Mouse (Mus musculus): ENCODE results near the gene Fam3b. TPM values are rescaled to one million over a fixed set of nuclear protein-coding genes. Genes with fewer than 3 reads are reported as not detected.

Gene Fam3b
- polyA plus RNA-seq, 1 experiment, result 0.41 TPM

- H3K4me1 ChIP-seq (ENCODE audit: control insufficient read depth, insufficient read depth, low read length), result no peaks in the 10 kb centered on the region
- TF ChIP-seq CTCF (IDR thresholded peaks at IDR 0.05; ENCODE audit: insufficient read depth, low read length), result 0 out of 2 replicates have a peak, but pooled peaks have one; percentile 9
- TF ChIP-seq POLR2A (IDR thresholded peaks at IDR 0.05; ENCODE audit: borderline replicate concordance, extremely low read depth, low read depth, low read length), result no peak
- DNase-seq, result no peak
- WGBS, result 14% methylated on average over 1 of the region's 1 CpGs
- no peak overlapping the region for H3K4me3 ChIP-seq (replicated peaks; ENCODE audit: extremely low read depth, low read depth, low read length)
These were observed 8.4 kb upstream of the Fam3b start for GRCm38 (mm10) chr16:97523024-97523423.

- 83% methylated on average over 6 of the region's 6 CpGs for WGBS
- DNase-seq, result no peak
- no peak for TF ChIP-seq CTCF (IDR thresholded peaks at IDR 0.05; ENCODE audit: insufficient read depth, low read length)
- no peak for TF ChIP-seq POLR2A (IDR thresholded peaks at IDR 0.05; ENCODE audit: borderline replicate concordance, extremely low read depth, low read depth, low read length)
- no peaks in the 10 kb centered on the region; the same call in 1 of the 2 replicates for H3K4me1 ChIP-seq (ENCODE audit: control insufficient read depth, insufficient read depth, low read length)
- H3K4me3 ChIP-seq (replicated peaks; ENCODE audit: extremely low read depth, low read depth, low read length), result no peak overlapping the region
These were observed 7.4 kb upstream of the Fam3b start for GRCm38 (mm10) chr16:97521983-97522382.

DNA sequence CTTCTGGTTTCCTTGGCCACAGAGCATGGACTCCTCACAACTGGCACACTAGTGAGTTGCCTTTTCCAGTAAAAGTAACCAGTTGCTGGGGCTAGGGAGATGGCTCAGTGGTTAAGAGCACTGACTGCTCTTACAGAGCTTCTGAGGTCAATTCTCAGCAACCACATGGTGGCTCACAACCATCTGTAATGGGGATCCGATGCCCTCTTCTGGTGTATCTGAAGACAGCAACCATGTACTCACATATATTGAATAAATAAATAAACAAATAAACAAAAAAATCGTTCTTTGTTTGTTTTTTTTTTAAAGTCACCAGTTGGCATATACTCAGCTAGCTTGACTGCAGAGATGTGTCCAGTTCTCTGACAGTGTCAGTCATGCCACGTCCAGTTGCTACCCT is 1.7 kb upstream of the Fam3b start:
- WGBS, result 76% methylated on average over 3 of the region's 3 CpGs
- peaks cover 6% of the 10 kb centered on the region; the same call in 1 of the 2 replicates for H3K4me1 ChIP-seq (ENCODE audit: control insufficient read depth, insufficient read depth, low read length)

GRCm38 (mm10) chr16:97512347-97512751 is 2.3 kb downstream of the Fam3b start:
- Histone ChIP-seq H3K4me1 (ENCODE audit: control insufficient read depth, insufficient read depth, low read length) (peaks cover 6% of the 10 kb centered on the region; the same call in 1 of the 2 replicates), H3K4me3 (replicated peaks; ENCODE audit: extremely low read depth, low read depth, low read length) (no peak overlapping the region)
- DNase-seq, result no peak
- WGBS, result 95% methylated on average over 12 of the region's 12 CpGs
- TF ChIP-seq POLR2A (IDR thresholded peaks at IDR 0.05; ENCODE audit: borderline replicate concordance, extremely low read depth, low read depth, low read length), result no peak
- TF ChIP-seq CTCF (IDR thresholded peaks at IDR 0.05; ENCODE audit: insufficient read depth, low read length), result no peak

More for the DNA sequence above, 1.7 kb upstream of the Fam3b start:
- TF ChIP-seq POLR2A (IDR thresholded peaks at IDR 0.05; ENCODE audit: borderline replicate concordance, extremely low read depth, low read depth, low read length), result no peak
- no peak for TF ChIP-seq CTCF (IDR thresholded peaks at IDR 0.05; ENCODE audit: insufficient read depth, low read length)
- no peak for DNase-seq
- no peak overlapping the region for H3K4me3 ChIP-seq (replicated peaks; ENCODE audit: extremely low read depth, low read depth, low read length)

- no peak overlapping the region for H3K4me3 ChIP-seq (replicated peaks; ENCODE audit: extremely low read depth, low read depth, low read length)
- peaks cover 6% of the 10 kb centered on the region; the same call in 1 of the 2 replicates for H3K4me1 ChIP-seq (ENCODE audit: control insufficient read depth, insufficient read depth, low read length)
- DNase-seq, result no peak
- TF ChIP-seq POLR2A (IDR thresholded peaks at IDR 0.05; ENCODE audit: borderline replicate concordance, extremely low read depth, low read depth, low read length) (no peak), CTCF (IDR thresholded peaks at IDR 0.05; ENCODE audit: insufficient read depth, low read length) (no peak)
These were observed 3.1 kb downstream of the Fam3b start for GRCm38 (mm10) chr16:97511495-97511894.

GRCm38 (mm10) chr16:97510849-97511248 is 3.8 kb downstream of the Fam3b start:
- Histone ChIP-seq H3K4me1 (ENCODE audit: control insufficient read depth, insufficient read depth, low read length) (peaks cover 6% of the 10 kb centered on the region; the same call in 1 of the 2 replicates), H3K4me3 (replicated peaks; ENCODE audit: extremely low read depth, low read depth, low read length) (no peak overlapping the region)
- no peak for DNase-seq
- WGBS, result 24% methylated on average over 5 of the region's 5 CpGs
- TF ChIP-seq CTCF (IDR thresholded peaks at IDR 0.05; ENCODE audit: insufficient read depth, low read length) (no peak), POLR2A (IDR thresholded peaks at IDR 0.05; ENCODE audit: borderline replicate concordance, extremely low read depth, low read depth, low read length) (no peak)

- no peak for DNase-seq
- TF ChIP-seq POLR2A (IDR thresholded peaks at IDR 0.05; ENCODE audit: borderline replicate concordance, extremely low read depth, low read depth, low read length) (no peak), CTCF (IDR thresholded peaks at IDR 0.05; ENCODE audit: insufficient read depth, low read length) (no peak)
- H3K4me3 ChIP-seq (replicated peaks; ENCODE audit: extremely low read depth, low read depth, low read length), result no peak overlapping the region
- H3K4me1 ChIP-seq (ENCODE audit: control insufficient read depth, insufficient read depth, low read length), result peaks cover 6% of the 10 kb centered on the region; the same call in 1 of the 2 replicates
These were observed 6.8 kb downstream of the Fam3b start for GRCm38 (mm10) chr16:97507783-97508182.

GRCm38 (mm10) chr16:97504793-97505192 is 9.8 kb downstream of the Fam3b start:
- no peak for DNase-seq
- H3K4me1 ChIP-seq (ENCODE audit: control insufficient read depth, insufficient read depth, low read length), result no peaks in the 10 kb centered on the region
- no peak overlapping the region for H3K4me3 ChIP-seq (replicated peaks; ENCODE audit: extremely low read depth, low read depth, low read length)
- WGBS, result 71% methylated on average over 3 of the region's 3 CpGs
- TF ChIP-seq POLR2A (IDR thresholded peaks at IDR 0.05; ENCODE audit: borderline replicate concordance, extremely low read depth, low read depth, low read length) (no peak), CTCF (IDR thresholded peaks at IDR 0.05; ENCODE audit: insufficient read depth, low read length) (no peak)

- no peak overlapping the region for H3K4me3 ChIP-seq (replicated peaks; ENCODE audit: extremely low read depth, low read depth, low read length)
- 63% methylated on average over 3 of the region's 3 CpGs for WGBS
- no peak for DNase-seq
- TF ChIP-seq POLR2A (IDR thresholded peaks at IDR 0.05; ENCODE audit: borderline replicate concordance, extremely low read depth, low read depth, low read length), result no peak
- TF ChIP-seq CTCF (IDR thresholded peaks at IDR 0.05; ENCODE audit: insufficient read depth, low read length), result no peak
- H3K4me1 ChIP-seq (ENCODE audit: control insufficient read depth, insufficient read depth, low read length), result no peaks in the 10 kb centered on the region
These were observed 10.8 kb downstream of the Fam3b start for GRCm38 (mm10) chr16:97503849-97504248.

DNA sequence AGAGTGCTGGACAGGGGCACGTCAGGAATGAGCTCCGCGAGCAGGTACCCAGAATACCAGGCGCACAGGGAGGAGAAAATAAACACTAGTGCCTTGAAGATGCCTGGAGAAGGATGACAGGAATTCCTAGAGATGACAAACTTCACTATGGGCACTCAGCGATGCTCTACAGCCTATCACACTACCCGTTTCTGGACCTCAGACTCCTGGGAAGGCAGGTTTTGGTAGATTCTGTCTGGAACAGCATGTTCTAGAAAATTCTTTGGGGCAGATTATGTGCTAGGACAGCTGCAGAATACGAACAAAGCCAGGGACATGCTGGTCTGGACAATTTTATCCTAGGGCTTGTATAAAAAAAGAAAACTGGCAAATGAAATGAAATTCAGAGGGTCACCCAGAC is 13.7 kb downstream of the Fam3b start:
- TF ChIP-seq CTCF (IDR thresholded peaks at IDR 0.05; ENCODE audit: insufficient read depth, low read length) (no peak), POLR2A (IDR thresholded peaks at IDR 0.05; ENCODE audit: borderline replicate concordance, extremely low read depth, low read depth, low read length) (no peak)
- no peak for DNase-seq
- no peak overlapping the region for H3K4me3 ChIP-seq (replicated peaks; ENCODE audit: extremely low read depth, low read depth, low read length)
- no peaks in the 10 kb centered on the region for H3K4me1 ChIP-seq (ENCODE audit: control insufficient read depth, insufficient read depth, low read length)
- 71% methylated on average over 7 of the region's 7 CpGs for WGBS

Data from lung, adult 2 months (tissue).